Mouse (Mus musculus): ENCODE results near the gene Glmp. TPM values are rescaled to one million over a fixed set of nuclear protein-coding genes. Genes with fewer than 3 reads are reported as not detected.
"Not testable (repeated sequence)": the region's sequence is repeated elsewhere in the genome, so short reads cannot be mapped to it uniquely, and the experiment has no call there.

Glmp gene
- 10 to 100 TPM; 85.6 to 87.3 TPM for total RNA-seq (2021)
- long read RNA-seq, experiment 1, full-length matches to known transcripts, result 71 of 79 reads
- long read RNA-seq, experiment 1, partial matches to known transcripts, result 4 of 79 reads
- long read RNA-seq, experiment 1, other reads (novel, unspliced or antisense), result 4 of 79 reads
- long read RNA-seq, experiment 2, full-length matches to known transcripts, result 67 of 69 reads
- long read RNA-seq, experiment 2, partial matches to known transcripts, result 0 of 69 reads
- long read RNA-seq, experiment 2, other reads (novel, unspliced or antisense), result 2 of 69 reads

- peak; percentile 64 to 65 for DNase-seq (ENCODE audit: low spot score in 2 of 2)
Measured at GRCm38 (mm10) chr3:88324951-88325405, at the start of gene Glmp. TSS of gene Glmp (plus strand) at chr3:88325023.

DNA sequence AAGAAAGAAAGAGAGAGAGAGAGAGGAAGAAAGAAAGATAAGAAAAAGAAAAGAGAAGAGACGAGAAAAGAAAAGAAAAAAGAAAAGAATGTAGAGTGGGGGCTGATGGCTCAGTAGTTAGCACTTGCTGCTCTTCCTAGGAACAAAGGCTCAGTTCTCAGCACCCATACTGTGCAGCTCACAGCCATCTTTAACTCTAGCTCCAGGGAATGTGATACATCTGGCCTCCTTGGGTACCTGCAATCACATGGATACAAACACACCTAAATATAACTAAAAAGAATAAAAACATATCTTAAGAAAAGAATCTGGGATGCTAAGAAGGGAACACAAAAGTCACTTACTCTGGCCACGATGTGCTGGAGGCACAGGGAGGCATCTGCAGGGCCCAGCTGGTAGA lies 48.7 kb upstream of the Glmp start:
- DNase-seq (ENCODE audit: low spot score in 2 of 2), result no peak

GRCm38 (mm10) chr3:88276529-88277143 lies 48.2 kb upstream of the Glmp start:
- peak; percentile 46 to 48 for DNase-seq (ENCODE audit: low spot score in 2 of 2)

DNA sequence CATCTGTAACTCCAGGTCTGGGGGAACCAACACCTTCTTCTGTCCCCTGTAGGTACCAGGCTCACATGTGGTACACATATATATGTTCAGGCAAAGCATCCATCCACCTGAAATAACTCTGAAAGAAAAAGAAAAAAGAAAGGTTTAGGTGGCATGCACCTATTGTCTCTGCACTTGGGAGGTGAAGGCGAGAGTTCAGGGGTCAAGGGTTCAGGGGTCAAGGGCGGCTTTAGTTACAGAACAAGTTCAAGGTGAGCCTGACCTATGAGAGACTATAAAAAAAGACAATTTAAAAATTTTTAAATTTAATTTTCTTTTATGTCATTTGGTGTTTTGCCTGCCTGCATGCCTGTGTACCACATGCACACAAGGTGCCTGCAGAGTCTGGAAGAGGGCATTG lies 44.8 kb upstream of the Glmp start:
- no peak for DNase-seq (ENCODE audit: low spot score in 2 of 2)

DNA sequence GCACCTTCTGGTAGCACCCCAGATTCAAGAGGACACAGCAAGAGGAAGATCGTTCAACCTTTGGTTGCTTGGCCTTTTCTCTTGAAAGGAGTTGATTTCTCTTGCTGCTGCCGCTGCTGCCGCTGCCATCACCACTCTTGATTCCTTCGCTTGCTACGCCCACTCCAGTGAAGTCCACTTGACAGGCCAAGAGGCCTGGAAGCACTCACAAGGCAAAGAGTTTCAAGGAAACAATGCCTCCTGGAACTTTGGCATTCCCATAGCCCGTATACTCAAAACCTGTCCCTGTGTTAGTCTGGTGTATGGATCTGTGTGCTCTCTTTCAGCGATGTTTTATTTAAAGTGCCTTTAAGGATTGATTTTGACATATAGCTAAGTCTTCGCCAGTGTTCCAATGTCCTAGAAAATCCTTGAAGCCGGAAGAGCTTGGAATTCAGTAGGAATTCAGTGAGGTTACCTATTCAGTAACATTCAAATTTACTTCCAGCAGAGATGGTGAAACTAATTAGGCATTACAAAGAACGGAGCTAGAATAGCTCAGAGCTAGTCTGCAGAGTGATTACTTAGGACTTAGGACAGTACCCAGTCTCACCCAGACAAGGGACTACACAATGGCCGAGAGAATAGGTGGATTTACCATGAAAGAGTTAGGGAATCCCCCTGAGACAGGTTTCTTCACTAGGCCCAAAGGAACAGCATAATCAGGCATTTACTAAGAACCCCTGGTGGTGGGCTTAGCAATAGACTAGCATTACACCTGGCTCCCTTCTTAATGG lies 43.5 kb upstream of the Glmp start:
- DNase-seq (ENCODE audit: low spot score in 2 of 2), result not testable (repeated sequence)

GRCm38 (mm10) chr3:88284815-88285564 lies 39.8 kb upstream of the Glmp start:
- not testable (repeated sequence) for DNase-seq (ENCODE audit: low spot score in 2 of 2)

GRCm38 (mm10) chr3:88285565-88285895 lies 39.3 kb upstream of the Glmp start:
- not testable (repeated sequence) for DNase-seq (ENCODE audit: low spot score in 2 of 2)

GRCm38 (mm10) chr3:88287110-88287509 lies 37.7 kb upstream of the Glmp start, which contains the start of gene Gm38392:
TSS of gene Gm38392 (minus strand) at chr3:88287210.
- no peak for DNase-seq (ENCODE audit: low spot score in 2 of 2)

DNA sequence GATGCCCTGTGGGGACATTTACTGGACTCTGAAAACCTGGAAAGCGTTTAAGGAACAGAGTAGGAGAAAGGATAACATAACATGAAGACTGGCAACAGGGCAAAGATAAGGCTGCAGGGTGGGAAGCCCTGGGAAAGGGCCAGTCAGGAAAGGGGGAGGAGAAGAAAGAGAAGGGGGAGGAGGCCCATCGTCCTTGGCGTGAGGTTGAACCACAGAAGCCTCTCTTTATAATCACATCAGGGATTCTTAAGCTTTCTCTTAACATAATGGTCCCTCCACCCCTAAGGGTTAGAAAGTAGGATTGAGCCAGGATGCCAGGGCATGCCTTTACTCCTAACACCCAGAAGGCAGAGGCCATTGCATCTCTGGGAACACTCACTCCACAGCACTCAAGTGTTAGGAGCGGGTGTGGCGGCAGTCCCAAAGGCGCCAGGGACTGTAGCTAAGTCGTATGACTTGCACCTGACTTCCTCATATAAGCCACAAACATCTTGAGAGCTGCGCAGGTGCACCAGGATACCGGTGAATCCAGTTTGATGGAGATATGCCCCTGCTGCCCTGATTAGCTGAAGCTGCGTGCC lies 36.6 kb upstream of the Glmp start:
- not testable (repeated sequence) for DNase-seq (ENCODE audit: low spot score in 2 of 2)

GRCm38 (mm10) chr3:88291970-88292369 lies 32.9 kb upstream of the Glmp start:
- DNase-seq (ENCODE audit: low spot score in 2 of 2), result peak in 1 of 2 experiments; percentile 7

DNA sequence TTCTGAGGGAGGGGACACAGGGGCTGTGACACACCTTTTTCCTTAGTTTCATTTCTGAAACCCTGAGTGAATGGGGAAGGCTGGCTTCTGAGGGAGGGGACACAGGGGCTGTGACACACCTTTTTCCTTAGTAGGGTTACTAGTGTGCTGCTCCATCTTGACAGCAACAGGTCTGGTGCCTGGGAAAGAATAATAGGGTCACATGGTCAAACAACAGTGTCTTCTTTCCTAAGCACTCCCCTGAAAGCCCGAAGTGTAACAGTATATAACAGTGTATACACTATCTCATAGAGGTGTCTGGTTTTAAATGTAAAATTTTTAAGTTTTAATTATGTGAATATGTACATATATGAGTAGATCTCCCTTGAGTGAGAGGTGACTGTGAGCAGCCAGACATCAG lies 29.6 kb upstream of the Glmp start:
- not testable (repeated sequence) for DNase-seq (ENCODE audit: low spot score in 2 of 2)

DNA sequence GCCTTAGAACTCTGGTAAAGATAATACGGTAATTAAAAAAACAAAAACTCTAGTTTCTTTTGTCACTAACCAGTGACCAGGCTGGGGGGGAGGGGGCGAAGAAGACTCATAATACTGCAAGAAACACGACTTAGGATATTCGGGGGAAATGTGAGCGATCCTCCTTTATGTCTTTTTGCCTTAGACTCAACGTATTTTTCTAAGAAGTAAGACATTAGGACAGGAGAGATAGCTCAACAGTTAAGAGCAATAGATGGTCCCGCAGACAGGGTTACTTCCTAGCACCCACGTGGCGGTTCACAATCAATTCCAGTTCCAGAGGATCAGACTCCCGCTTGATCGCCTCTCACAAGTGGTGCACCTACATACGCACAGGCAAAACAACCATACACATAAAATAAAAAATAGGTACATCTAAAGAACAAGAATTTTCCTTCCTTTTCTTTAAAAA lies 28.7 kb upstream of the Glmp start:
- no peak for DNase-seq (ENCODE audit: low spot score in 2 of 2)

DNA sequence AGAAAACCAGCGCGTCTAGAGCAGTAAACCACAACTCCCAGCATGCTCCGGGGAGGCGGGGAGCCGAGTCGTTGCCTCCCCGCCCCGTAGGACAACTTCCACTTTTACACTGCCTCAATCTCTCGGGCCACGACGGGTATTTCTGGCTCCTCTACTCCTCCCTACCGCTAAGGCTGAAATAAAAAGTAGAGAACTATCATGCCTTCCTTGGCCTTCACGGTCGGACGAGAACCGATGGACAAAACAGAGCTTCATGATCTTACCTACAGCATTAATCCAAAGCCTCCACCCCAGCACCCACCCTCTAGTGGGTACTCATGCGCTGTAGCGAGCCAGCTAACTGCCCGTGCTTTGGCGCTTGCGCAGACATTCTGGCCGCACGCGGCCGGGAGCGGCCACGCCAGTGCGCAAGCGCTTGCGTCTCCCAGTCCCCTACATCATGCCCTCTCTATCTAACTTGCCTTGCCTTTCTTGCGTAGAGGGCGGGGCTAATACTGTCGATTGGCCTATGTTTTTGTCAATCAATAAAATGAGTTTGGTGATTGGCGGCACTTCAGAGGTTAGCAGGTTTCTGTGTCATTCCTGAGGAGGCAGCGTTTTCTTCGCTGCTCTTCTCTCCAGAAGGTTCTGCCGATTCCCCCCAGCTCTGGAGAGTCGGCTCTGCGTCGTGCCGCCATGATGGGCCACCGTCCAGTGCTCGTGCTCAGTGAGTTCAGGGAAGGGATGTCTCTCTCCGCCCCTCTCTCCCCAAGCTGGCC lies 28.1 kb upstream of the Glmp start, which contains the start of the genes Tsacc and Cct3:
TSS of gene Tsacc (minus strand) at position 439 of the 758 bp plus-strand sequence.
TSS of gene Cct3 (plus strand) at position 556 of the 758 bp plus-strand sequence.
- DNase-seq (ENCODE audit: low spot score in 2 of 2), result peak; percentile 92 to 98

- peak; percentile 42 to 57 for DNase-seq (ENCODE audit: low spot score in 2 of 2)
Measured at GRCm38 (mm10) chr3:88297321-88297851, 27.4 kb upstream of the Glmp start.

DNA sequence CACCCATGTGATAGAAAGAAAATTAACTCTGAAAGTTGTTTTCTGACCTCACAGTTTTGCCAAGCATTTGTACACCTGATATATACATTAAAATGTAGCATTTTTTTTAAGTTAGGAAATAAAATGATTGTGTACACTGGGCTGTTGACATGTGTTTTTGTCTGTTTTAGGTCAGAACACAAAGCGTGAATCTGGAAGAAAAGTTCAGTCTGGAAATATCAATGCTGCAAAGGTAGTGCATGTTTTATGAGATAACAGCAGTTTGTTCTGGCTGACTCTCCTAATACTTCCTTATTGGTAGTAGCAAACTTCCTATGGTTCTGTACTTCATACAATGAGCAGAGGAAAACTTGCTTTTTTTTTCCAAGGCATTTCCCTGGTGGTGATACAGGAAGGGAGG lies 25.7 kb upstream of the Glmp start:
- no peak for DNase-seq (ENCODE audit: low spot score in 2 of 2)

DNA sequence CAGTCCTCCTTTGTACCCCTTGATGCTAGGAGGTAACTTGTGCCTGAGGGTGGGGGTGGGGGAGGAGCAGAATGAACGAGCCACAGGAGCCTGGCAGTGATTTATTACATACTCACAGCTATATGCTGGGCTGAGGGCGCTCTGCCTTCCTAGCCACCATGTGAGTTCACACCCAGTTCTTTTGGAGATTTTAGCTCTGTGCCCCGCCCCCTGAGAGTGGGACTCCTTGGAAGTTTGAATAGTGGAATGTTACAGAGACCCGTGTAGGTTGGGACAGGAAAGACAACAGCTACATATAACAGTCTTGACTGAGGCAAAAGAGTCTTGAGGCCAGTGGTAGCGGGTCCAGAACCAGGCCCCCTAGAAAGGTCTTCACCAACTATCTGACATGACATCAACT lies 4.1 kb downstream of the Glmp start:
- no peak for DNase-seq (ENCODE audit: low spot score in 2 of 2)

DNA sequence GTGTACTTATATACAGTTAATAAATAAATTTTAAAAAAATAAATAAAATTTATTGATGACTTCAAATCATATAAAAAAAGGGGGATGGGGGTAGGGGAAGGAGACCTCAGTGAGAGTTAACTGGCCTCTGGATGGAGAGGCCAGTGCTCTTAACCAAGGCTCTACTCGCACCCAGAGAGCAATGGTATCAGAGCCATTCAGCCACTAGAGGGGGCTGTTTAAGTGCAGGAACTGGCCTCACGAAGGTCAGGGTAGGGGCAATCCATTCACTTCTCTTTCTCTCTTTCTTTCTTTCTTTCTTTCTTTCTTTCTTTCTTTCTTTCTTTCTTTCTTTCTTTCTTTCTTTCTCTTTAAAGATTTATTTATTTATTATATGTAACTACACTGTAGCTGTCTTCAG lies 6.5 kb downstream of the Glmp start:
- DNase-seq (ENCODE audit: low spot score in 2 of 2), result no peak

DNA sequence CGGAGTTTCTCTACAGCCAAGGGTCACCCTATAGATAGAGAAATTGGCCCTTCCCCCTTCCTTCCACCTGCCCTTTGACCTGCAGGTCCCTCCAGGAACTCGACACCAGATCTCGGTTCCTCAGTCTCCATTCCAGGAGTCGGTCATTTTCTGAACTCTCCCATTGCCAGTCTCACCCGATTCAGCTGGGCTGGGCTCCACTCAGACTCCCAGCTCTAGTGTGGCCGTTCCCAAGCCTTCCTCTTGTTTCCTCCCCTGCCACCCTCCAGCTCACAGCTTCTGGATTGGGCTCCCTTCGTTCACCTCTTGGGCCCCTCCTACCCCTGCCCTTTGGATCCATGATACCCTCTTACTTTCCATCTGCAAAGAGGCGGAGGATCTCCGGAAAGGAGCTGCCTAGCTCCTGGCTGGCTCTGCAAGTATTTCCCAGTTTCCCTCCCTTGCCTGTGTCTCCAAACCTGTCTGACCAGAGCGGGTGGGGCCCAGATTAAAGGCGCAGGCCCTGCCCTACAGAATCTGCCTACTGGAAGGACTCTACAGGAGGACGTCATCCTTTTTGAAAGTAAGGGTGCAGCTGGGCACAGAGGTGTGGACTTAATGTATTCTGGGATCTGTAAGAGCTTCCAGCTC lies 9.3 kb downstream of the Glmp start:
- no peak for DNase-seq (ENCODE audit: low spot score in 2 of 2)

GRCm38 (mm10) chr3:88334902-88335435 lies 10.1 kb downstream of the Glmp start:
- DNase-seq (ENCODE audit: low spot score in 2 of 2), result no peak
